Mouse (Mus musculus) stomach, postnatal 0 days (tissue): Measurements from ENCODE around the gene Sult5a1.

ENCODE experiments used
- CTCF ChIP-seq: IDR thresholded peaks from 2 replicates; pipeline ENCODE4 v1.5.1; 2016; ENCODE audit warnings: antibody characterized with exemption, low read depth, mild to moderate bottlenecking, moderate library complexity
- EP300 ChIP-seq: optimal IDR thresholded peaks from 2 replicates; pipeline ENCODE3; 2016; ENCODE audit warnings: antibody characterized with exemption

DNA sequence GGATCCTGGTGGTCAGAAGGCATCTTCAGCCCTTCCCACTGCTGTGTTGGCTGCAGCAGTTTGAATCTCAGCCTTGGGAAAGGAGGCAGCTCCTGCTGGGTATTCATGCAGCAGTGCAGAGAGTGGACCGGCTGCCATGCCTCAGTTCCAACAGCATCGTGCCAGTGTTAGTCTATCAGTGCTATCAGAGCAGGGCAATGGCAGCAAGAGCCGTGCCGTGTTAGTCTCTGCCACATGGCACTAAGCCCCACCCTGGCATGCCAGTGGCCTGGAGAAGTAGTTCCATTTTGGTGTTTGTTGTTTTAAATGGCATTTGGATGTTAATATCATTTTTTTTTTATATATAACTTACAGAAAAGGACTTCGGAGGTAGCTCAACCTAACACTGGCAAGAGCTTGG lies 49.2 kb downstream of the Sult5a1 start:
- TF ChIP-seq CTCF (no peak), EP300 (no peak)
